Mouse (Mus musculus): ENCODE data around the gene Sgca. TPM values are rescaled to one million over a fixed set of nuclear protein-coding genes. Genes with fewer than 3 reads are reported as not detected.

Sgca gene
- total RNA-seq, 2 experiments from 2014 or later: 252 to 278 TPM

- DNase-seq: no peak
- Histone ChIP-seq H3K4me3 (peak overlapping the region; percentile 98), H3K27ac (peak overlapping the region; percentile 93)
- intact Hi-C loops (cut with DNase I): no loop called here
- TF ChIP-seq CTCF (IDR thresholded peaks at IDR 0.05): no peak
Measured at GRCm38 (mm10) chr11:94990102-94990748, 14.1 kb upstream of the Sgca start.

DNA sequence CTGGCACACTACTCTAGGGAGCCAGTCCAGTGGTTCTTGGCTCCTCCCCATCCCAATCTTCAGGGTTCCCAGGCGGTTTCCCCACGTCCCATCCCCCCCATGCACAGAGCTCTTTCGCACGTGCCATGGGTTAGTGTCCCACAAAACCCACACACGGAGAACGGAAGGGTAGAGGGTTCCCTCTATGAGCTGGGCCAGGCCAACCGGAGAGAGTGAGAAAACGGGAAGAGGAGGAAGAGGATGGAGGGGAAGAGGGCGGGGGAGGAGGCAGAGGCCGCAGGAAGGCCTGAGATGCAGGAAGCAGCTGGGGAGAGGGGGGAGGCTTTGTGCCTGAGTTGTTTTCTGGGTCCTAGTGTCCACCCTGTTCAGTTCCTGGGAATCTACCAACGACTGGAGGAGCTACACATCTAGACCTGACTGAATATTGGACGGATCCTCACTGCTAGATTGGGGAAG lies 13.5 kb upstream of the Sgca start:
- TF ChIP-seq CTCF (IDR thresholded peaks at IDR 0.05): peak; percentile 7; the same call in 1 of the 2 replicates
- intact Hi-C loops (cut with DNase I): no loop called here
- peak; percentile 83 for DNase-seq
- Histone ChIP-seq H3K27ac (peak overlapping the region; percentile 93), H3K4me3 (peak overlapping the region; percentile 98)

DNA sequence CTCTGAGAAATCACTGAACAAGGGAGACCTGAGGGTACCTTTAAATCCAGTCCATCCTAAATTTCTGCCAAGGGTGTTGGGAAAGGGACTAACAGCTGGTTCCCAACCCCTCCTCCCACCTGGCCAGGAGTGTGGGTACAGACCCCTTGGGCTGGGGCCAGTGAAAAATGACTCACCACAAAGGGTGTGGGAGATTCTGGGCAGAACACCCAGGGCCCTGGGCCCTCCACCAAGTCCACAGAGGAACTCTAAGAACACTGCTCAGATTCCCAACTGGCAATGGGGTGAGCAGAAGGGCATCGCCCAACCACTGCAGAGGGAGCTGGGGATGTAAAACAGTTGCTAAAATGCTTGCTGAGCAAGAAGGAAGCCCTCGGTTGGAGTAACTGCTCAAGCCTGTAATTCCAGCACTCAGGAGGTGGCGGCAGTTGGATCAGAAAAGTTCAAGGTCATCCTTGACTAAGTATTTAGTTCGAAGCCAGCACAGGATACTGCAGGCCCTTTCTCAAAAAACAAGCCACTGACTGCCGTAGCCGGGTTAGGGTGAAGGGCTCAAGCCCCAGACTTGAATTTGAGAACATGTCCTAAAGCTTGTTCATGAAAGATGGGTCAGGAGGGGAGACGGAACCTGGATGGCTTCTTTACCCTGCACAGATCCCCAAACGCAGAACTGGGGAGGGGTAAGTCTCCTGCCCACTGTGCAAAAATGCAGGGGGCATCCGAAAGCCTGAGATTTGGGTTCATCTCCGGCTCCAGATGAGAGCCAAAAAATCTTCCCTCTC lies 12.8 kb upstream of the Sgca start:
- Histone ChIP-seq H3K4me3 (peak overlapping the region; percentile 98), H3K27ac (peak overlapping the region; percentile 93)
- no peak for TF ChIP-seq CTCF (IDR thresholded peaks at IDR 0.05)
- DNase-seq: peak; percentile 86
- intact Hi-C loops (cut with DNase I): no loop called here

DNA sequence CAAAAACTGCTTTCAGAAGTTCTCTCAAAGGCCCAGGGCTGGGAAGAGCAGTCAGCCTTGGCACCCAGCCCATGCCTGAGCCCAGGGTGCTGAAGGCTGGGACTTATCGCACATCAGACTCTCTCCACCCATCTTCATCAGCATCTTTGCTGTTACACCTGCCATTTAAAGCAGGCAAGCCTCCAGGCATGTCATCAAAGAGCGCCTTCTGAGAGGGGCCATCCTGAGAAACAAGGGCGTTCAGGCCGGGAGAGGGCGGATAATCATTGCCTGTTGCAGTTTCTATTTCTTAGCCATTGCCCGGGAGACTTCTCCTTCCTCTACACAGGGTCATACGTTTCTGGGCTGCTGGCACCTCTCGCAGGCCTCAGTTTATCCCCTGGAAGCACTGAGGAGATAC lies 11.7 kb upstream of the Sgca start:
- intact Hi-C loops (cut with DNase I): no loop called here
- no peak for TF ChIP-seq CTCF (IDR thresholded peaks at IDR 0.05)
- H3K27ac ChIP-seq: peak overlapping the region; percentile 93
- DNase-seq: no peak
- no peak overlapping the region for H3K4me3 ChIP-seq

DNA sequence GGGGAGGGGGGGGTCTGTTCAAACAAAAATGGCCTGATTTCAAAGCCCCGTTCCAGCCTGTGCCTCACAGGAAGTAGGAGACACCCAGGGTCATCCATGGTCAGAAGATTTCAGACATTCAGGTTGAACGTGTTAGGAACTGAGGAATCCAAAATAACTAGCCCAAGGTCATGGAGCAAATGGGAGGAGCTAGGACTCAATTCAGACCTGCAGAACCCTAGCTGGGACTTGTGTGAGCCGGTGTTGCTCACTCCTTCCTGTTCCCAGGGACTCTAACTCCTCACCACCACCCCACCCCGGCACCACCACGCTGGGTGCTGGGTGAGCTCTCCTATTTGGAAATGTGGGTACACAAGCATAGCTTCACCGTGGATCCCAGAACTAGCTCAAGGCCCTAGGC lies 11.2 kb upstream of the Sgca start:
- H3K27ac ChIP-seq: peak overlapping the region; percentile 93
- intact Hi-C loops (cut with DNase I): no loop called here
- no peak overlapping the region for H3K4me3 ChIP-seq
- no peak for TF ChIP-seq CTCF (IDR thresholded peaks at IDR 0.05)
- no peak for DNase-seq

GRCm38 (mm10) chr11:94986435-94986834 lies 10.3 kb upstream of the Sgca start:
- TF ChIP-seq CTCF (IDR thresholded peaks at IDR 0.05): no peak
- DNase-seq: no peak
- intact Hi-C loops (cut with DNase I): no loop called here
- Histone ChIP-seq H3K4me3 (no peak overlapping the region), H3K27ac (0 out of 2 replicates have a peak overlapping the region, but pooled peaks have one; percentile 93)

DNA sequence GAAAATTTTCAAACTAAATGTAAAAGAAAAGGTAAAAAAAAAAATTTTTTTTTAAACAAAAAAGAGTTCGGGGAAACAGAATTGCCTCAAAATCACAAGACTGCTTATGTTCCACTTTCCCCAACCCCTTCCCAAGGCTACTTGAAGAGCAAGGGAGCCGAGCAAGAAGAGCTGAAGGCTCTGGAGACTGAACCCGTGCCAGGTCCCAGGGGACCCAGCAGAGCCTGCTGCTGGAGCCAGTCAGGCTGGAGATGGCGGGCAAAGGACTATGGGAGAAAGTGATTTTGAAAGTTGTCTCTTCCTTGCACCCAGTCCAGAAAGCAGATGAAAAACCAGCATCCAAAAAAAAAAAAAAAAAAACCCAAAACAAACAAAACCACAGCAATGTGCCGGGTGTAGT lies 9.7 kb upstream of the Sgca start:
- TF ChIP-seq CTCF (IDR thresholded peaks at IDR 0.05): no peak
- intact Hi-C loops (cut with DNase I): no loop called here
- no peak overlapping the region for H3K27ac ChIP-seq
- DNase-seq: no peak
- H3K4me3 ChIP-seq: no peak overlapping the region

DNA sequence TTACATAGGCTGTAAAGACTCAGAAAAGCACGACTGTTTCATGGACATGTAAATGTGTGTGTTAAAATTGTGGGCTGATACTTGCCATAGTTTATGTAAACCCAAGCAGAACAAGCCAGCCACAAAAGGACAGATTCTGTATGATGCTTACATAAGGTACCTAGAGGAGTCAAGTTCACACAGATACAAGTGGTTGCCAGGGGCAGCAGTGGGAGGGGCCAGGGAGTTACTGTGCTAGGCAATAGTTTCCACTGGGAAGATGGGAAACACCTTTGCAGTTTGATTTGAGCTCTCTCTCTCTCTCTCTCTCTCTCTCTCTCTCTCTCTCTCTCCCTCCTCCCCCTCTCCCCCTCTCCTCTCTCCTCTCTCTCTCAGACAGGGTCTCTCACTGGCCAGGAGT lies 9.0 kb upstream of the Sgca start:
- no peak for TF ChIP-seq CTCF (IDR thresholded peaks at IDR 0.05)
- no peak for DNase-seq
- no peak overlapping the region for H3K27ac ChIP-seq
- H3K4me3 ChIP-seq: no peak overlapping the region
- intact Hi-C loops (cut with DNase I): no loop called here

DNA sequence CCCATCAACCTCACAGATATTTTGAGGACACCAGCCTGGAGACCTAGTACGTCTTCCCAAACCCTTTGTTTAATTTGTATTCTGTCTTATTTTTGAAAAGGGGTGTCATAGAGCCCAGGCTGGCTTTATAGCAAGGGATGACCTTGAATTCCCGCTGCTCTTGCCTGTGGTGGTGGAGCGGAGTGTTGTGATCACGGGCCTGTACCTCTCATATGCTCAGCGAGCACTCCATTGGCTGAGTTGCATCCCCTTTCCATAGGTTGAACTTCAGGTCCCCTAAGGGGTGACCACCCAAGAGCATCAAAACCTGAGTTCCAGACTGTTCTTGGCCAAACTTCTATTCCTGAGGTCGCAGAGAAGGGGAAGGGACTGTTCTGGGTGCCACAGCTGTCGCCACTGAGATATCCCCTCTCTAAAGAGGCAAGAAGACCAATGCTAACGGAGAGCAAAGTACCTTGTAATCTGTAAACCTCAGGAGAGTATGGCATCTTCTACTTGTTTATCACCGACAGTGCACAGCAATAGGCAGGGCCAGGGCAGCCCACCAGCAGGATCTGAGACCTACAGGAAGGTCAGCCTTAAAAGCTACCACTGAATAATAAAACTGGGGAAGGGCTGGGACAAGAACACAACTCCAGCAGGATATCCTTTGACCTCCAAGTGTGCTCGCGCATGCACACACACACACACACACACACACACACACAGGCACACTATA lies 3.5 kb upstream of the Sgca start:
- intact Hi-C loops (cut with DNase I): loop anchor here (1.0 to 2.0 kb wide), 2 partner anchors 22 to 61 kb away; partner anchors contain the start of gene Pdk2
- no peak for TF ChIP-seq CTCF (IDR thresholded peaks at IDR 0.05)
- H3K4me3 ChIP-seq: peak overlapping the region; percentile 65
- no peak for DNase-seq
- peak overlapping the region; percentile 90 for H3K27ac ChIP-seq

- H3K4me3 ChIP-seq: peak overlapping the region; percentile 65
Measured at GRCm38 (mm10) chr11:94978947-94979346, 2.8 kb upstream of the Sgca start.

DNA sequence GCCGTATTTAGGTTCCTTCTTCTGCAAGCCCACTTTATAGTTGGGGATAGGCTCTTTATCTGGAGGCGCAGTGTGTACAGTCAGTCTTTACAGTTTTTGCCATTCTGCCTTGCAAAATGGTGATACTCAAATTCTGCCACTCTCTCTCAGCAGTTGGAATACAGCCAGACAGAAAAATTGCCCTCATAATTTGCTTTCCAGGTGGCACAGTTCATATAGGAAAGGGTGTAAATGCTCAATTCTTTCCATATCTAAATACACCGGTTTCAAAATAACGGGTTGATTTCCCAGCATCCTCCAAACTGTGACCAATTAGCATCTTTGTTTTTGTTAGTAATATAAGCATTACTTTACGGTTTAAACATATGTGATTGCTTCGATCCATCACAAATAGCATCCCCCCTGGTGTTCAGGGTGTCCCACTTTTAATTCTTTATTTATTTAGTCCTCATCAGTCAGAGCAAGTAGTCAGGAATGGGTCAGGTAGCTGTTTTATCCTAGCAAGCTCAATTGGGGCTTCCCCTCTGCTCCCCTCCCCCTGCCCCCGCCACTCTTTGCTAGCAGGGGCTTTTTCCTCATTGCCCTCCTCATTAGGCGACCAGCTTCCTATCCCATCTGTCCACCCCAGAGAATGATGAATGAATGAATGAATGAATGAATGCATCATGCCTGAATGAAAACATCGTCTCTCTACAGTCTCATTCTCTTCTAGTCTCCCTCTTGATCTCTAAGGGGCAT lies 2.2 kb upstream of the Sgca start:
- DNase-seq: no peak
- no peak overlapping the region for H3K4me3 ChIP-seq
- intact Hi-C loops (cut with DNase I): loop anchor here (2.0 kb wide), 1 partner anchor 62 kb away; the partner anchor contains the start of gene Pdk2
- H3K27ac ChIP-seq: peak overlapping the region; percentile 97; the same call in 1 of the 2 replicates
- TF ChIP-seq CTCF (IDR thresholded peaks at IDR 0.05): no peak

More at GRCm38 (mm10) chr11:94978947-94979346, 2.8 kb upstream of the Sgca start:
- peak; percentile 99 for TF ChIP-seq CTCF (IDR thresholded peaks at IDR 0.05)
- intact Hi-C loops (cut with DNase I): loop anchor here (1.0 to 2.0 kb wide), 2 partner anchors 22 to 62 kb away; partner anchors contain the start of gene Pdk2
- peak overlapping the region; percentile 90 for H3K27ac ChIP-seq
- DNase-seq: peak; percentile 97

GRCm38 (mm10) chr11:94974951-94975350 lies 1.2 kb downstream of the Sgca start:
- H3K4me3 ChIP-seq: peak overlapping the region; percentile 75
- intact Hi-C loops (cut with DNase I): no loop called here
- DNase-seq: peak; percentile 70
- no peak for TF ChIP-seq CTCF (IDR thresholded peaks at IDR 0.05)
- H3K27ac ChIP-seq: peak overlapping the region; percentile 97
